Mouse (Mus musculus): Measurements from ENCODE around the gene Eif4e.

Eif4e gene

DNA sequence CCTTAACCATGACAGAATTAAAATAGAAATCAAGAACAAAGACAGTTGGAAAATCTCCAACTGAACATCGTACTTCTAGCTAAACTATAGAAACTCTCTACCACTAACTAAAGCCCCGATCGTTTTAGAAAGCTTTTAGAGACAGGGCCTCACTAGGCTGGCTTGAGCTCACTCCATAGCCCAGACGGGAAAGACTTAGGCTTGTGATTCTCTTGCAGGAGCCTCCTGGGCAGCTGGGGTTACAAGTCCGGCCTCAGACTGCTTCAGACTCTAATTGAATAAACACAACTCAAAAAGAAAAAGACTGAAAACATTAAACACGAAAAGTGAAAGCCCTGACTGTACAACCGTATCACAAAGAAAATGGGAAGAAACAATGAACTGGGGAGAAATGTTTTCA, 60.2 kb downstream of the Eif4e start:
- no peak for DNase-seq (ENCODE audit: low read depth, low spot score)

DNA sequence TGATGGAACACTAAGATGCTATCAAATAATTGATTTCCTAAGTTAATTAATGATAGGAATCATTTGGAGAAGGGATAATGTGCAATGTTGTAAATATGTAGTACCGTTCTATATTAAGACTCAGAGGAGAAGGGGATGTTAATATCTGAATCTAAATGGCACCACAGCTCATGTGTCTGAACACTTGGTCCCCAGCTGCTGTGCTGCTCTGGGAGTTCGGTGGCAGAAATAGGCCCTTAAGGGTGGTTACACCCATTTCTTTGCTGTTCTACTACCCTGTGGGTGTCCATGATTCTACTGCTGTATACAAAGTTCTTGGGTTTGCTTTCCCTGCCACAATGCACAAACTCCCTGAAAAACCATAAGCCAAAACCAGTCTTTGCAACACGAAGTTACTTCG, 61.2 kb downstream of the Eif4e start:
- peak; percentile 58 for DNase-seq (ENCODE audit: low read depth, low spot score)

DNA sequence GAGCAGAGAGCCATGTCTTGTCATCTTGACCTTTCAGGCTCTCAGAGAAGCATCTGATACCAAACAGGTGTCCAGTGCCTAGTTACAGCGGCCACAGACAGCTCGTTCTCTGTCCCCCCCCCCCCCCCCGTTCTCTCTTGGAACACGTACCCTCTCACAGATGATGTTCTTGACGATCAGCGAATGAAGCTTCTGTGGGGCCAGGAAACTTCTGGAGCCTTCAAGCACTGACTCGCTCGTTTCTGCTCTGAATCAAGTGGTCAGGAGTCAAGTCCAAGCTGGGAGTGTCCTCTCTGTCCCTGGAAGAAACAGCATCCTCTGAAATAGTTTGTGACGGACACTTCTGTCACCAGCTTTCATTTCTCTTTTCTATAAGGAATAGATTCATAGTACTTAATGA, 62.0 kb downstream of the Eif4e start:
- peak; percentile 91 for DNase-seq (ENCODE audit: low read depth, low spot score)

DNA sequence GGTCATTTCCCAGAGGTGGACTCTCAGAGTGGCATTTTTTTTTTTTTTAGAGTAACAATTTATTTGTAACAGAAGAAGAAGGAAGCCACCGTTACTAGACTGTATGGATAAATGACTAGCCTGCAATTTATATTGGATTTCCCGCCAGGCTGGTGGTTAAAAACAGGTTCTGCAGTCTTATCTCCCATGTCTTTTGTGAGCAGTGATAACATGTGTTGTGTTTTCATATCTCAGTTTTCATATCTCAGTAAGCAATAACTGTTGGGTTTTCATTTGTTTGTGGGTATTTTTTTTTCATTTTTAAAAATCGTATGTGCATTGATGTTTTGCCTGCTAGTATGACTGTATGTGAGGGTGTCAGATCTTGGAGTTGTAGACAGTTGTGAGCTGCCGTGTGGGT, 65.0 kb downstream of the Eif4e start:
- DNase-seq (ENCODE audit: low read depth, low spot score) = no peak

DNA sequence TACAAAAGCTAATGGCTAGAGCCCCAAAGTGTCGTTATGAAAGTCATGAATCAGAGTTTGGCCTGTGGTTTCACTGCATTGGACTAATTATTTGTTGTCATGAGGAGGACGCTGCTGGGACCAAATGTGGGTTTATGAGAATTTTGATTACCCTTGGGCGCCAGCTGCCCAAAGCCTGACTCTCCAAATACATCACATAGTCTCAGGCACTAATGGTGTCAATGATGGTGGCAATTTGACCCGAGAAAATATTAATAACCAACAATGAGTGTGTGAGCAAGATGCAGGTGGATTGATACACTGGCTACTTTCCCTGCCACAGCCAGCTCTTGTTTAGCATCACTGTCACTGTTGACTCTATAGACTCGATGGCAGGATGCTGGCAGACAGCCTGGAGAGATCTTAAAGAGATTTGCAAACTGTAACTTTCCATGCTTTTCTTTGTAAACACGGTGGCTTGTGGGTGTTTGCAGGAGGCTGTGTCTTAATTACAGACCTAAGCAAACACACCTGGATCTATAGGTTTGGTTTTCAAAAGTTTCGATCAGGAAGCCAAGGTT, 65.9 kb downstream of the Eif4e start:
- DNase-seq (ENCODE audit: low read depth, low spot score) = no peak

DNA sequence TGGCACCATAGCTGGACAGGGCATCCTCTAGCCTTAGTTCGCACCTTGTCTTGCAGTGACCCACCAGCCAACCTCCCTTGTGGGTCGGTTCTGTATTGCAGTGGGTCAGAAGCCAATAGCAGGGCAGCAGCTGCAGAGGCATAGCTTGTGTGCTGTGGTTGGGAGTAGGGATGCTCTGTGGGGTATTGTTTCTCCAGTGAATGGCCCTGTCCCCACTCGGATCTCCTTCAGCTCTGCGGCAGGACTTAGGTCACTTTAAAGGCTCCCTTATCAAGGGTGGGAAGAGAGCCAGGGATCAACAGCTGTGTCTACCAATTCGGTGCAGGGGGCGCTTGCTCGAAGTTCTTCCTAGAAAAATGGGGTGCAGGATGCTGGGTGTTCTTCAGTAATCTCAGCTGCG, 67.2 kb downstream of the Eif4e start:
- no peak for DNase-seq (ENCODE audit: low read depth, low spot score)

DNA sequence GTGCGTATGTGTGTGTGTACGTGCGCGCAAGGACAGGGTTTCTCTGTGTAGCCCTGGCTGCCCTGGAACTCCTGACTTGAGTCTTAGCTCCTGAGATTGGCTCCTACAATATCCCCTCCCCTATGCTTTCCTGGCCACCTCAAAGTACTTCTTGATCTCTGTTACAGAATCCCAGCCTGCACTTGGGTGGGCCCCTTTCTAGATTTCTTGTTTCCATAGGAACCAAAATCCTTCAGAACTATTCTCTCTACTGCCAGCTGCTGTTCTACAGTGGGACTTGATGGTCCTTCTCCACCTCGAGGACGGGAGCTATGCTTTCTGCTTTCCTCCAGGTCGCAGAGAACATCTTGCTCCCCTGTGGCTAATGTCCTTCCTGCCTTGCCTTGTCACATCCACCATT, 67.9 kb downstream of the Eif4e start:
- DNase-seq (ENCODE audit: low read depth, low spot score) = no peak

DNA sequence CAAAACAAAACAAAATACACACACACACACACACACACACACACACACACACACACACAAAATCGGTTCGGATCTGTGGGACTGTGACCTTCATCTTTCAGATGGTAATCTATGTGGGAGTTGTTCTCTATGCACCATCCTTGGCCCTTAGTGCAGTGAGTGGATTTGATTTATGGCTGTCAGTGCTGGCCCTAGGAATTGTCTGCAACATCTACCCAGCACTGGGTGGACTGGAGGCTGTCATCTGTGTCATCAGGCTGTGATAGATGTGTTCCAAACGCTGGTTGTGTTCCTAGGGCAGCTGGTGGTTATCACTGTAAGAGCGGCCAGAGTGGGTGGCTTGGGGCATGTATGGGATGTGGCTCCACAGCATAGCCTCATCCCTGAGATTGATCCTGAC, 75.1 kb downstream of the Eif4e start:
- no peak for DNase-seq (ENCODE audit: low read depth, low spot score)

DNA sequence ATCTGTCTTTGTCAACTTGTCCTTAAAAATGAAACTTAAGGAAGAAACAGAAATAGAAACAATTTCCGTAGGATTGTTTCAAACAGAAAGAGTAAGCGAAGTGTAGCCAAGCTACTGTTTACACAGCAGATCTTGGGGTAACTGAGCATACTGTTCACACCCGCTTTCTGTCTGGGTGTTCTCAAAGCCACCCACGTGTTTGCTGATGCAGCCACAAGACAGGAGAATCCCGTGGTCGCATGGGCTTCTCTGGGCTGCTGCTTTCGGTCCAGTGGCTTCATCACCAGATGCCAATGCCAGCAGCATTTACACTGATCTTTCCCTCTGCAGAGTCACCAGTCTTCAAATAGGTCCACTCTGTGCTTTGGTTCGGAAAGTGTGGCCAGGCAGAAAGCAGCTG, 79.2 kb downstream of the Eif4e start:
- DNase-seq (ENCODE audit: low read depth, low spot score) = no peak

DNA sequence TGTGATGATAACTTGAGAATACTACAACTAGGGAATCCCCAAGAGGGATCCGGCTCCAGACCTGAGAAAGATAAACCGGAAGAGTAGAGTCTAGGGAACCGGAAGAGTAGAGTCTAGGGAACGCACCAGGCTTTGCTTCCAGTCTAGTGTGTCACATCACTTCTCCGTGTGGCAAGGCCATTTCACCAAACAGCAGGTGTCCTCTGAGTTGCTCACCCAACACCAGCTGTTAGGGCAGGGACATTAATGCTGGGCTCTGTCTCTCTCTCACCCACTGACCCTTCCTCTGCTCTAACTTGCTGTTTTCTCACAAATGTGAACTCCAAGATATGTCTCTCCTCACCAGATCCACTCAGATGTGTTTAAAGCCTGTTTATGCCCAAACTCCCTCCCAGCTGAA, 82.7 kb downstream of the Eif4e start:
- DNase-seq (ENCODE audit: low read depth, low spot score) = no peak
